Mouse (Mus musculus) MEL (cell line): ENCODE measurements around the gene Dnaja3. TPM values are rescaled to one million over a fixed set of nuclear protein-coding genes. Genes with fewer than 3 reads are reported as not detected.

Experiments used
- DNase-seq: peaks from one replicate; pipeline ENCODE4 v3.0.0; 2011; ENCODE audit warnings: low read depth, low spot score
- H3K27ac ChIP-seq: 2 replicates; pipeline ENCODE4 v1.5.1; 2012; ENCODE audit warnings: low read depth, mild to moderate bottlenecking, control low read depth, low read length, moderate library complexity; ENCODE audit not compliant: control insufficient read depth
- H3K27me3 ChIP-seq, 2 experiments: fragments of 150-350 bp in 1 of 2; sonication (generic) in 1 of 2; 2 replicates each; pipeline ENCODE4 v1.6.1; 2012; ENCODE audit warnings: low read length in 2 of 2, mild to moderate bottlenecking in 2 of 2, improper control_type of control experiment in 1 of 2, moderate library complexity in 1 of 2; ENCODE audit not compliant: insufficient read depth in 2 of 2, control insufficient read depth in 1 of 2
- H3K36me3 ChIP-seq, 2 experiments: 2 replicates each; pipeline ENCODE4 v1.6.1; 2012 to 2014; ENCODE audit warnings: low read length in 2 of 2, improper control_type of control experiment in 1 of 2, inconsistent platforms in 1 of 2, mild to moderate bottlenecking in 1 of 2; ENCODE audit not compliant: insufficient read depth in 2 of 2, control insufficient read depth in 1 of 2
- H3K4me1 ChIP-seq, 2 experiments: fragments of 150-350 bp in 1 of 2; sonication (generic) in 1 of 2; 2 replicates each; pipeline ENCODE4 v1.6.1; 2012; ENCODE audit warnings: low read length in 2 of 2, improper control_type of control experiment in 1 of 2, mild to moderate bottlenecking in 1 of 2; ENCODE audit not compliant: insufficient read depth in 2 of 2, control insufficient read depth in 1 of 2
- H3K4me3 ChIP-seq, 2 experiments: fragments of 150-350 bp in 1 of 2; sonication (generic) in 1 of 2; 2 replicates each; pipeline ENCODE4 v1.5.1; 2012; ENCODE audit warnings: low read depth in 2 of 2, low read length in 2 of 2, mild to moderate bottlenecking in 2 of 2, moderate library complexity in 2 of 2, control low read depth in 1 of 2, improper control_type of control experiment in 1 of 2; ENCODE audit not compliant: control insufficient read depth in 1 of 2, insufficient read depth in 1 of 2
- H3K79me2 ChIP-seq: 2 replicates; pipeline ENCODE4 v1.6.1; 2012; ENCODE audit warnings: mild to moderate bottlenecking, low read length, moderate library complexity; ENCODE audit not compliant: control insufficient read depth, poor library complexity, insufficient read depth
- H3K9ac ChIP-seq: 2 replicates; pipeline ENCODE4 v1.6.1; 2012; ENCODE audit warnings: low read depth, mild to moderate bottlenecking, control low read depth, low read length, moderate library complexity; ENCODE audit not compliant: control insufficient read depth, poor library complexity, severe bottlenecking
- H3K9me3 ChIP-seq: fragments of 150-350 bp; sonication (generic); replicated peaks from 2 replicates; pipeline ENCODE4 v1.6.1; 2012; ENCODE audit warnings: mild to moderate bottlenecking, low read length, improper control_type of control experiment, moderate library complexity; ENCODE audit not compliant: insufficient read depth
- BHLHE40 ChIP-seq: IDR thresholded peaks from 2 replicates; pipeline ENCODE4 v1.6.1; 2012; ENCODE audit warnings: low read depth, mild to moderate bottlenecking, inconsistent platforms, low read length, improper control_type of control experiment, borderline replicate concordance
- CHD2 ChIP-seq: IDR thresholded peaks from 2 replicates; pipeline ENCODE4 v1.6.1; 2011; ENCODE audit warnings: low read length, improper control_type of control experiment
- CTCF ChIP-seq, 3 experiments: IDR thresholded peaks in 2 of 3; conservative IDR thresholded peaks in 1 of 3; 2 replicates each; pipeline ENCODE4 v1.5.1; 2011 to 2012; ENCODE audit warnings: low read length in 3 of 3, low read depth in 2 of 3, mild to moderate bottlenecking in 2 of 3, improper control_type of control experiment in 1 of 3, inconsistent platforms in 1 of 3, mixed read lengths in 1 of 3, moderate library complexity in 1 of 3; ENCODE audit not compliant: control insufficient read depth in 1 of 3, insufficient read depth in 1 of 3, poor library complexity in 1 of 3, severe bottlenecking in 1 of 3
- E2F4 ChIP-seq: IDR thresholded peaks from 2 replicates; pipeline ENCODE4 v1.6.1; 2011; ENCODE audit warnings: low read depth, low read length, improper control_type of control experiment, borderline replicate concordance
- EP300 ChIP-seq, 2 experiments: IDR thresholded peaks; 2 replicates each; pipeline ENCODE4 v1.6.1; 2011; ENCODE audit warnings: improper control_type of control experiment in 2 of 2, low read length in 2 of 2, low read depth in 1 of 2, mild to moderate bottlenecking in 1 of 2
- GATA1 ChIP-seq: IDR thresholded peaks from 2 replicates; pipeline ENCODE4 v1.6.1; 2011; ENCODE audit warnings: low read depth, low read length, improper control_type of control experiment
- HCFC1 ChIP-seq: IDR thresholded peaks from 2 replicates; pipeline ENCODE4 v1.6.1; 2012; ENCODE audit warnings: low read depth, mild to moderate bottlenecking, inconsistent platforms, low read length, improper control_type of control experiment, moderate library complexity
- JUND ChIP-seq: IDR thresholded peaks from 2 replicates; pipeline ENCODE4 v1.6.1; 2011; ENCODE audit warnings: low read depth, mild to moderate bottlenecking, improper control_type of control experiment, low read length
- KAT2A ChIP-seq: conservative IDR thresholded peaks from 2 replicates; pipeline ENCODE4 v1.6.1; 2012; ENCODE audit warnings: low read depth, low read length, improper control_type of control experiment, inconsistent platforms
- MAFK ChIP-seq: IDR thresholded peaks from 2 replicates; pipeline ENCODE4 v1.6.1; 2011; ENCODE audit warnings: low read depth, mild to moderate bottlenecking, low read length, improper control_type of control experiment, borderline replicate concordance
- MAZ ChIP-seq: IDR thresholded peaks from 2 replicates; pipeline ENCODE4 v1.6.1; 2012; ENCODE audit warnings: low read depth, mild to moderate bottlenecking, inconsistent platforms, low read length, improper control_type of control experiment
- MEF2A ChIP-seq: IDR thresholded peaks from 2 replicates; pipeline ENCODE4 v1.6.1; 2014; ENCODE audit warnings: low read depth, mild to moderate bottlenecking, inconsistent platforms, low read length, improper control_type of control experiment; ENCODE audit not compliant: poor library complexity, insufficient replicate concordance, severe bottlenecking; ENCODE audit errors: extremely low read depth
- MXI1 ChIP-seq: IDR thresholded peaks from 2 replicates; pipeline ENCODE4 v1.6.1; 2011; ENCODE audit warnings: mild to moderate bottlenecking, low read depth, low read length, improper control_type of control experiment
- MYB ChIP-seq: IDR thresholded peaks from 2 replicates; pipeline ENCODE4 v1.6.1; 2011; ENCODE audit warnings: mild to moderate bottlenecking, low read depth, low read length, improper control_type of control experiment
- MYC ChIP-seq: IDR thresholded peaks from 2 replicates; pipeline ENCODE4 v1.6.1; 2011; ENCODE audit warnings: low read depth, mild to moderate bottlenecking, low read length, improper control_type of control experiment, moderate library complexity
- NELFE ChIP-seq: IDR thresholded peaks from 2 replicates; pipeline ENCODE4 v1.6.1; 2011; ENCODE audit warnings: low read depth, low read length, improper control_type of control experiment
- NRF1 ChIP-seq: IDR thresholded peaks from 2 replicates; pipeline ENCODE4 v1.6.1; 2014; ENCODE audit warnings: low read depth, mild to moderate bottlenecking, inconsistent platforms, low read length, improper control_type of control experiment, moderate library complexity; ENCODE audit not compliant: poor library complexity, insufficient read depth, severe bottlenecking
- POLR2A ChIP-seq, 2 experiments: IDR thresholded peaks; 2 replicates each; pipeline ENCODE4 v1.6.1; 2011 to 2012; ENCODE audit warnings: low read length in 2 of 2, mild to moderate bottlenecking in 2 of 2, control low read depth in 1 of 2, improper control_type of control experiment in 1 of 2, low read depth in 1 of 2, moderate library complexity in 1 of 2; ENCODE audit not compliant: control insufficient read depth in 1 of 2, insufficient read depth in 1 of 2, poor library complexity in 1 of 2
- POLR2AphosphoS2 ChIP-seq: IDR thresholded peaks from 2 replicates; pipeline ENCODE4 v1.6.1; 2011; ENCODE audit warnings: low read length, improper control_type of control experiment
- POLR2AphosphoS5 ChIP-seq: IDR thresholded peaks from 2 replicates; pipeline ENCODE4 v1.6.1; 2012; ENCODE audit warnings: low read depth, borderline replicate concordance, mild to moderate bottlenecking, inconsistent platforms, low read length, moderate library complexity, mixed read lengths
- SMC3 ChIP-seq: IDR thresholded peaks from 2 replicates; pipeline ENCODE4 v1.6.1; 2011; ENCODE audit warnings: low read depth, low read length, improper control_type of control experiment
- TAL1 ChIP-seq: IDR thresholded peaks from 2 replicates; pipeline ENCODE4 v1.6.1; 2012; ENCODE audit warnings: mild to moderate bottlenecking, inconsistent platforms, low read length, moderate library complexity, mixed read lengths
- TBP ChIP-seq: IDR thresholded peaks from 2 replicates; pipeline ENCODE4 v1.8.0; 2011; ENCODE audit warnings: low read depth, low read length, improper control_type of control experiment
- USF1 ChIP-seq: IDR thresholded peaks from 2 replicates; pipeline ENCODE4 v1.6.1; 2014; ENCODE audit warnings: low read depth, mild to moderate bottlenecking, inconsistent platforms, low read length, improper control_type of control experiment, moderate library complexity
- USF2 ChIP-seq, 2 experiments: IDR thresholded peaks; 2 replicates each; pipeline ENCODE4 v1.6.1; 2011 to 2012; ENCODE audit warnings: improper control_type of control experiment in 2 of 2, low read length in 2 of 2, borderline replicate concordance in 1 of 2, inconsistent platforms in 1 of 2, low read depth in 1 of 2, mild to moderate bottlenecking in 1 of 2; ENCODE audit not compliant: insufficient read depth in 1 of 2
- ZC3H11A ChIP-seq: IDR thresholded peaks from 2 replicates; pipeline ENCODE4 v1.6.1; 2012; ENCODE audit warnings: low read depth, mild to moderate bottlenecking, inconsistent platforms, low read length, improper control_type of control experiment
- ZKSCAN1 ChIP-seq: IDR thresholded peaks from 2 replicates; pipeline ENCODE4 v1.6.1; 2012; ENCODE audit warnings: low read depth, mild to moderate bottlenecking, inconsistent platforms, low read length, improper control_type of control experiment, moderate library complexity
- ZMIZ1 ChIP-seq: IDR thresholded peaks from 2 replicates; pipeline ENCODE4 v1.6.1; 2012; ENCODE audit warnings: low read depth, mild to moderate bottlenecking, inconsistent platforms, low read length, improper control_type of control experiment, moderate library complexity
- ZNF384 ChIP-seq: IDR thresholded peaks from 2 replicates; pipeline ENCODE4 v1.6.1; 2012; ENCODE audit warnings: low read depth, mild to moderate bottlenecking, inconsistent platforms, low read length, improper control_type of control experiment
- polyA plus RNA-seq, 2 experiments: library from polyadenylated mRNA; stranded (reverse) in 1 of 2; unstranded in 1 of 2; fragments of >175 nt in 1 of 2; fragments of >200 nt in 1 of 2; gene quantifications; 2 replicates each; pipeline versions ENCODE4 v1.2.1 to v1.2.4; 2012; ENCODE audit warnings: low replicate concordance in 2 of 2, low read depth in 1 of 2; ENCODE audit not compliant: insufficient read length in 2 of 2, insufficient read depth in 1 of 2, missing spikeins in 1 of 2
- total RNA-seq: library from RNA; depleted of rRNA; stranded (reverse); fragments of 300-350 nt; gene quantifications from 2 replicates; pipeline ENCODE4 v1.2.3, GENCODE M21; 2012

Dnaja3 gene
- total and polyA plus RNA-seq, 3 experiments: 91.8 to 94.3 TPM; not detected in 1

DNA sequence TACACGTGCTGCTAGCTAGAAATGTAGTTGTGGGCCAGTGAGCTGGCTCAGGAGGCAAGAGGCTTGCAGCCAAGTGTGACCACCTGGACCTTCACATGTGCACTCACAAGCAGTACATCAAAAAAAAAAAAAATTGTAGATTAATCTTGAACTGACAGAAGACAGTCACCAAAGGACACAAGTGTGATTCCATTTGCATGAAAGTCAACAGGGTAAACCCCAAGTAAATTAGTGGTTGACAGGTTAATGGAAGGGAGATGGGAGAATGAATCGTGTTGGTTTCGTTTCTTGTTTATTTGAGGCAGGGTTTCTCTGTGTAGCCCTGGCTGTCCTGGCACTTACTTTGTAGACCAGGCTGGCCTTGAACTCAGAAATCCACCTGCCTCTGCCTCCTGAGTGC lies 78.1 kb downstream of the Dnaja3 start:
- Histone ChIP-seq H3K79me2 (peaks cover 16% of the 10 kb centered on the region), H3K4me1 (peaks cover 4 to 14% of the 10 kb centered on the region in 2 experiments; a peak in 3 of 4 replicates), H3K4me3 (peak overlapping the region; percentile 65 to 93), H3K9me3 (no peaks in the 10 kb centered on the region), H3K27me3 (no peaks in the 10 kb centered on the region), H3K9ac (peak overlapping the region; percentile 94), H3K27ac (no peak overlapping the region), H3K36me3 (peaks cover 0 to 17% of the 10 kb centered on the region in 2 experiments; a peak in 3 of 4 replicates)
- peak; percentile 32 for DNase-seq
- no peak for TF ChIP-seq ZKSCAN1
- 0 out of 2 replicates have a peak, but pooled peaks have one; percentile 16 for TF ChIP-seq ZNF384

- Histone ChIP-seq H3K9ac (peak within 1 kb of the TSS; percentile 94), H3K27me3 (no peaks in the 10 kb centered on the region), H3K4me3 (peak within 1 kb of the TSS; percentile 65 to 93), H3K4me1 (peaks cover 6 to 18% of the 10 kb centered on the region in 2 experiments; a peak in 3 of 4 replicates), H3K36me3 (peaks cover 0 to 19% of the 10 kb centered on the region in 2 experiments; a peak in 2 of 4 replicates), H3K9me3 (no peaks in the 10 kb centered on the region), H3K27ac (peak within 1 kb of the TSS; percentile 71), H3K79me2 (peaks cover 16% of the 10 kb centered on the region)
- DNase-seq: peak; percentile 93
- TF ChIP-seq MAZ (no peak), TBP (peak; percentile 87), CHD2 (no peak), USF1 (no peak; the same call in 1 of the 2 replicates), BHLHE40 (peak; percentile 39; the same call in 1 of the 2 replicates), NRF1 (no peak), USF2 (IDR thresholded peaks at IDR 0.05; ENCODE audit: borderline replicate concordance in 1 of 2, insufficient read depth in 1 of 2, low read depth in 1 of 2, low read length in 2 of 2) (no peak), HCFC1 (peak; percentile 59; the same call in 1 of the 2 replicates), POLR2AphosphoS2 (peak; percentile 84), MYB (no peak), POLR2A (IDR thresholded peaks at IDR 0.05; ENCODE audit: control insufficient read depth in 1 of 2, insufficient read depth in 1 of 2, low read depth in 1 of 2, low read length in 2 of 2, poor library complexity in 1 of 2) (peak; percentile 67 to 95), POLR2AphosphoS5 (peak; percentile 31; the same call in 1 of the 2 replicates), MYC (peak; percentile 97), MXI1 (peak; percentile 98), TAL1 (no peak), GATA1 (no peak), ZC3H11A (no peak), SMC3 (no peak), MEF2A (no peak), ZNF384 (no peak), JUND (no peak), KAT2A (no peak), ZKSCAN1 (no peak), EP300 (IDR thresholded peaks at IDR 0.05; ENCODE audit: low read depth in 1 of 2, low read length in 2 of 2) (no peak), NELFE (peak; percentile 77), ZMIZ1 (peak; percentile 72; the same call in 1 of the 2 replicates), CTCF (IDR thresholded peaks at IDR 0.05 in 2 of 3, conservative IDR thresholded peaks at IDR 0.05 in 1 of 3; ENCODE audit: control insufficient read depth in 1 of 3, insufficient read depth in 1 of 3, low read depth in 2 of 3, low read length in 3 of 3, poor library complexity in 1 of 3, severe bottlenecking in 1 of 3) (no peak), E2F4 (peak; percentile 91), MAFK (no peak)
Measured at GRCm38 (mm10) chr16:4718753-4719518, 79.1 kb downstream of the Dnaja3 start, which contains the start of gene Nmral1. Gene Nmral1, minus strand, starts transcription at chr16:4719356.
